Mouse (Mus musculus) thymus, postnatal 10 days (tissue): ENCODE measurements around the gene Dbi.

Experiments used
- DNase-seq, 2 experiments: peaks; one replicate each; pipeline ENCODE4 v3.0.0; 2021; ENCODE audit warnings: low spot score in 2 of 2

Gene Dbi

DNA sequence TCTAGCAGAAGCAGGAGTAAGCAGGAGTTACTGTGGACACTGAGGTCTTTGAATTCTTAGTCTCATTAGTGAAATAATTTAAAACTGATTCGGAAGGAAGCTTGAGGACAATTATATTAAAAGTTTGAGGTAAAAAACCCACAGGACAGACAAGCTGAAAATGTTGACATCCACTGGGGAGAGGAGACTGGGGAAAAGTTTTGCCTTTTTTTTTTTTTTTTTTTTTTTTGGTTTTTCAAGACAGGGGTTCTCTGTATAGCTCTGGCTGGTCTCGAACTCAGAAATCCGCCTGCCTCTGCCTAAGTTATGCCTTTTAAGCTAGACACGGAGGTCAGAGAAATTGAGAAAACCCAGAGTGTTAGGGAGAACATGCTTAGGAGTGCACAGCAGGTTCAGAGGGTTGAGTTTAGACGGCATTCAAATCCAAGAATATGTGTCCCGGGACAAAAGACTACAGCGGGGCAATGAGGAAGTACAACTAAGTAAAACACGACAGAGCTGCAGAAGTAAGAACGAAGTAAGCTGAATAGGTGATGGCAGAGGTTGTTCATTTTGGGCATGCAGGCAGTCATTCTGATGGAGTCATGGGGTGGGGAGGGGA is 1.2 kb upstream of the Dbi start:
- no peak for DNase-seq

DNA sequence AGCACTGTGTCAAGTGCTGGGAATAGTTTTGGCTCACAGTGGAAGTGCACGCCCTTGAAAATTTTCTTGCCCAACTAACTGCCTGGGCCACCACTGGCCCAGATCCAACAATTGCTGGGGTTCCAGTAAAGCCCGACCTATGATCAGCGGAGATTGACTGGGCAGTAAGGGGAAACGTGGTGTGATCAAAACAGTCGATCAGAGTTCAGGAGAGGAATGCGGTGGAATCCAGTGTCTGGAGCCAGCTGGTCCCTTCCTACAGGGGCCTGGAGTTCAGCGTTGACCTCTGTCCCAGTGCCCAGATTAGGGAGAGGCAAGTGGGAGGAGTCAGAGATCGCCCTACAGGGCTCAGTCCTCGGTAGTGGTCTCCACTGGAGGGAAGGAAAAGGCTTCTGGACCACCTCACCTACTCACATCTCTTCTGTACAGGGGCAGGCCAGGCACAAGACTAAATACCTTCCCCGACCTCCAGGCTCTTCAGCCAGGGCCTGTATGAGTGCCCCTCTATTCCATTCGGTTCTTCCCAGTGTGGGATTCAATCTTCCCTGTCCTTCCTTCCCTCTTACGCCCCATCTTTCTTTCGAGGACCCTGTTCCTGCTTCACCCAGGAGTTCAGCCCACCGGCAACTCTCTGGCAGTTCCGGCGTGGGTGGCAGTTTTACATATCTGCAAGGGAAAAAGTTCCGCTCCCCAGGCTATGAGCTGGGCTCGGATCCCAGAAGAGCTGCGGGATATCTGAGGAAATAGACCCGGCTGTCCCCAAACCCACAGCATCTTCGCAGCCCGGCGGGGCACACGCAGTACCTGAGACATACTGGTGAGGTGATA is 523 bp downstream of the Dbi start:
- peak in 1 of 2 experiments; percentile 29 for DNase-seq

GRCm38 (mm10) chr1:120119389-120119788 is 1.5 kb downstream of the Dbi start:
- DNase-seq, result no peak

GRCm38 (mm10) chr1:120118854-120119253 is 2.0 kb downstream of the Dbi start:
- DNase-seq, result no peak

DNA sequence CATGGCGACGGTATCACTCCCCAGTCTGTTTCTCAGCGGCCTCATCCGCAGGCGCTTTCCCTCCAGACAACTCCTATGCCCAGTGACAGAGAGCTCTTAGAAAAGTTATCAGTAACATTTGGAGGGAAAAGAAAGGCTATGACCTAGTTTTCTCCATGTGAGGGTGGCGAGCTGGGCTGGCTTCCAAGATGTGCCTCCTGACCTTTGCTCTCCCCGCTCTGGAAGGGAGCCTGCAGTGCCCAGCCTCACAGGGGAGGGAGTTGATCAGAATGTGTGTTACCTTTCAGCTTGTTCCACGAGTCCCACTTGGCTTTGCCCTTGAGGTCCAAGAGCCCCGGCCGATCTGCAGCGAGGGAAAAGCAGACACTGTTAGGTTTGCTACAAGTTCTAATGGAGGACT is 4.8 kb downstream of the Dbi start:
- no peak for DNase-seq

DNA sequence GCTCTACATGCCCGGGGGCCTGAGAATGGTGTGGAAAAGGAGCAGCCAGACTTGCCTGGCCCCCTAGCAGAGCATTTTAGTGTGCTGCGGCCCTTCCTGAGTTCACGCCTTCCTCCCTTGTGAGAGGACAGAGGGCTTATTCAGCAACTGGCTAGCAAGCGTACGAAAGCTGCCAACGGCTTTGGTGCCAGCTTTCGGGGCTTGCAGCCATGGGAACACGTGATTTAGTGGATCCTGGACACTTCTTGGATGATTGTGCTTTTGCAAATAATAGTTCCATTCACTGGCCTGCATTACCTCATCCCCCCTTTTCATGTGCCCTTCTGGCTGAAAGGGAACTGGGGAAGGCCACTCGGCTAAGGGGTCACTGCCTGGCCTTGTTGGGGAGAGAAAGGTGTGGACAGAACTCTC is 5.2 kb downstream of the Dbi start:
- DNase-seq, result no peak

GRCm38 (mm10) chr1:120112251-120113187 is 8.4 kb downstream of the Dbi start:
- no peak for DNase-seq

DNA sequence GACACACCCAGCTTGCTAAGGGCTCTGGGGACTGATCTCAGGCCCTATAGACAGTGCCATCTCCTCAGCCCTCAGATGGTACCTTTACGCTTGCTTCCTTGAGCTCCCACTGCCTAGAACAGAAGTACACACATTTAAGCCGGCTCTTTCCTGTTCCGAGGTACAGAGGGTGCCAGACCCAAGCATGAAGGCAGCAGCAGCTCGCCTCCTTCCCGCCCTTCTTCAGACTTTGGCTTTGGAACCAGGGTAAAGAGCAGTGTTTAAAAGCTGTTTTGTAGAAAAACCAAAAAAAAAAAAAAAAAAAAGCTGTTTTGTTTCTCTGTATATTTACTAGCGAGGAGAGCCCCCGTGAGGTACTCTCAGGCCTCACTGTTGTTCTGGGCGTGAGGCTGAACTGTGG is 9.1 kb downstream of the Dbi start:
- no peak for DNase-seq

- DNase-seq, result no peak
Measured at GRCm38 (mm10) chr1:120109741-120110432, 11.0 kb downstream of the Dbi start.

DNA sequence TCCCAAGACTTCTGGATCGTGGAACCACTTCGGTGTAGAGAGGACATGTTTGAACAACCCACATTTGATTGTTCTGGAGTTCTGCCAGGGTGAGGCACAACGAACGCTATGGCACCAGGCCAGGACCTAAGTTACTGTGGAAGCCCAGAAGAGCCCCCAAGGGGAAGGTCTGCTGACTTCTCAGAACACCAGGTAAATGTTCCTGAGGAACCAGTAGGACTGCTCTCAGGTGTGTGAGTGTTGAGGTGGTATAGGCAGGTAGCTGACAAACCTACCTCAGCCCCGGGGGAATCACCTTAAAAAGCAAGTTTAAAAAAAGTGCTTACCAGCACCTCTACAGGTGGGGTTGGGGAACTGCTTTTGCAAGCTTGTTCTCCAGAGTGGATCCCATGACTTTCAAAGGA is 15.3 kb downstream of the Dbi start:
- no peak for DNase-seq

GRCm38 (mm10) chr1:120101227-120101609 is 19.7 kb downstream of the Dbi start:
- DNase-seq, result no peak

- DNase-seq, result no peak
Measured at GRCm38 (mm10) chr1:120100456-120101226, 20.2 kb downstream of the Dbi start.

- no peak for DNase-seq
Measured at GRCm38 (mm10) chr1:120099483-120099882, 21.4 kb downstream of the Dbi start.

DNA sequence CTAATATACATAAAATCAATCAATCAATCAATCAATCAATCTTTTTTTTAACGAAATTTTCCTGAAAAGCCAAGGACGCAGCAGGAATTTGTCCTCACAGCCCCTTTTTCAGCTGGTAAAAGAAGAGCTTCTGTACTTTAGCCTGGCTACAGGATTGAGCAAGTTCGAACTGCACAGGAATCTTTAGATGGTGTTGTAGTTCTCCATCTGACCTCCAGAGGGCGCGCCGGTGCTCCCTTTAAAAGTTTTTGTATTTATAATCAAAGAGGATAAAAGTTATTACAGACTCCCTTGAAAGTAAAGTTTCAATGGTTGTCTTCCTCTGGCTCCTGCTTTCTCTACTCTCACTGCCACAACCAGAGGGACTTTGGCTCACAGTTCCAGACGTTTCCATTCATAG is 22.6 kb downstream of the Dbi start:
- peak; percentile 14 to 49 for DNase-seq

DNA sequence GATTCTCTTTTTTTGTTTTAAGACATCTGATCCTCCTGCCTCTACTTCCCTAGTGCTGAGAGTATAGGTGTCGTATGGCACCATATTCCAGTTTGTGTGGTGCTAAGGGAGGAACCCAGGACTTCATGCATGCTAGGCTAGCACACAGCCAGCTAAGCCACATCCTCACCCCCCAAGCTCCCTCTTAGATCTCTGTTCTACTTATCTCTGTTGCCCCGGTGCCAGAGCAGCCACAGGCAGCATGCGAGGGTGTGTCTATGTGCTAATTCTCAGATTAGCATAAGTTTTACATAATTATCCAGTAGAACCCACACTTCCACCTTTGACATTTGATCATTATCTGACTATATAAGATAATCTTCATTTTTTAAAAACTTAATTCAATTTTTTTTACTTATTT is 26.0 kb downstream of the Dbi start:
- DNase-seq, result no peak

- DNase-seq, result peak; percentile 59 to 81
Measured at GRCm38 (mm10) chr1:120093482-120094134, 27.3 kb downstream of the Dbi start.

- DNase-seq, result no peak
Measured at GRCm38 (mm10) chr1:120090880-120091570, 29.9 kb downstream of the Dbi start.

GRCm38 (mm10) chr1:120089180-120089579 is 31.7 kb downstream of the Dbi start:
- no peak for DNase-seq

GRCm38 (mm10) chr1:120086644-120087043 is 34.2 kb downstream of the Dbi start:
- no peak for DNase-seq

GRCm38 (mm10) chr1:120085696-120086095 is 35.2 kb downstream of the Dbi start:
- DNase-seq, result no peak
